Comparison of ENCODE assay signal across 11 mouse cellular contexts in genomic region chr6:84892926-84893772, GRCm38 (mm10).
A peak's percentile ranks its signal among the peaks of the same experiment; 100 is the strongest.
DNase-seq lines count a peak whose midpoint lies in the region; ATAC-seq and TF ChIP-seq lines count a peak whose summit lies in the region.
"Had no signal": no experiment of that assay in that cellular context is flagged by ENCODE, and none has a peak within 500 bp of the region (broad histone marks: within the 10 kb centered on the region; RNA-seq: fewer than 3 reads in every experiment).

No protein-coding gene starts in this region.

- H3K4me3 ChIP-seq in heart, embryonic 15.5 days, result no peak overlapping the region
- no peak overlapping the region for H3K4me3 ChIP-seq in heart, adult 2 months
- H3K4me3 ChIP-seq in megakaryocyte, embryonic 14.5 days (replicated peaks), result peak overlapping the region; percentile 46
- H3K4me3 ChIP-seq in embryonic facial prominence, embryonic 12.5 days, result no peak overlapping the region
- H3K4me3 ChIP-seq: hindbrain, embryonic 15.5 days had no signal

- H3K36me3 ChIP-seq in heart, embryonic 15.5 days, result no peaks in the 10 kb centered on the region
- peaks cover 4% of the 10 kb centered on the region; the same call in 1 of the 2 replicates for H3K36me3 ChIP-seq in heart, adult 2 months (ENCODE audit: control insufficient read depth, insufficient read depth, low read length)
- no peaks in the 10 kb centered on the region for H3K36me3 ChIP-seq in megakaryocyte, embryonic 14.5 days (replicated peaks; ENCODE audit: low read length)
- H3K36me3 ChIP-seq in embryonic facial prominence, embryonic 12.5 days, result no peaks in the 10 kb centered on the region
- H3K36me3 ChIP-seq: hindbrain, embryonic 15.5 days had no signal

- H3K79me2 ChIP-seq in heart, adult 2 months (replicated peaks; ENCODE audit: control insufficient read depth, insufficient read depth, low read length), result no peaks in the 10 kb centered on the region

- no peak overlapping the region for H3K9ac ChIP-seq in heart, embryonic 15.5 days
- H3K9ac ChIP-seq in heart, adult 2 months (ENCODE audit: low read depth, low read length), result no peak overlapping the region
- no peak overlapping the region for H3K9ac ChIP-seq in embryonic facial prominence, embryonic 12.5 days
- H3K9ac ChIP-seq: hindbrain, embryonic 15.5 days had no signal

- peaks cover 9% of the 10 kb centered on the region for H3K4me1 ChIP-seq in heart, embryonic 15.5 days (replicated peaks)
- H3K4me1 ChIP-seq in heart, adult 2 months (ENCODE audit: control insufficient read depth, insufficient read depth, low read length), result peaks cover 4% of the 10 kb centered on the region
- H3K4me1 ChIP-seq in megakaryocyte, embryonic 14.5 days, result peaks cover 26% of the 10 kb centered on the region
- peaks cover 6% of the 10 kb centered on the region for H3K4me1 ChIP-seq in embryonic facial prominence, embryonic 12.5 days

- no peak for ATAC-seq in heart, embryonic 15.5 days (replicated peaks; ENCODE audit: insufficient number of reproducible peaks, insufficient read depth, low FRiP score, low read depth)
- no peak for ATAC-seq in megakaryocyte, adult 5-6 weeks (ENCODE audit: poor library complexity, severe bottlenecking)
- no peak for ATAC-seq in embryonic facial prominence, embryonic 12.5 days (ENCODE audit: insufficient number of reproducible peaks, insufficient read depth, low FRiP score, low TSS enrichment)

- no peak overlapping the region for H3K4me2 ChIP-seq in heart, embryonic 15.5 days
- no peak overlapping the region for H3K4me2 ChIP-seq in embryonic facial prominence, embryonic 12.5 days (replicated peaks)
- H3K4me2 ChIP-seq: hindbrain, embryonic 15.5 days had no signal

- no peak for DNase-seq in heart, adult 2 months
- peak; percentile 23 for DNase-seq in telencephalon, adult 2 months (ENCODE audit: low read depth, low spot score)
- no peak for DNase-seq in urinary bladder, postnatal 36 days (ENCODE audit: low spot score in 2 of 2)
- DNase-seq in thymus, postnatal 14 days, result no peak
- DNase-seq: cerebellum, postnatal 10 days; right cerebral cortex, postnatal 14 days had no signal

- WGBS in heart, embryonic 15.5 days, result 11% methylated on average over 5 of the region's 5 CpGs
- WGBS in heart, adult 2 months, result 21% methylated on average over 5 of the region's 5 CpGs
- WGBS in embryonic facial prominence, embryonic 12.5 days, result 26% methylated on average over 5 of the region's 5 CpGs

- no peaks in the 10 kb centered on the region for H3K27me3 ChIP-seq in heart, embryonic 15.5 days
- H3K27me3 ChIP-seq in heart, adult 2 months (ENCODE audit: control insufficient read depth, insufficient read depth, low read length), result no peaks in the 10 kb centered on the region
- H3K27me3 ChIP-seq in megakaryocyte, embryonic 14.5 days (replicated peaks), result no peaks in the 10 kb centered on the region
- no peaks in the 10 kb centered on the region for H3K27me3 ChIP-seq in embryonic facial prominence, embryonic 12.5 days
- H3K27me3 ChIP-seq: hindbrain, embryonic 15.5 days had no signal

- TF ChIP-seq EP300 in heart, adult 2 months (IDR thresholded peaks at IDR 0.05; ENCODE audit: insufficient read depth, low read depth, low read length), result no peak

- TF ChIP-seq CTCF in heart, adult 2 months (IDR thresholded peaks at IDR 0.05), result no peak

- H3K9me3 ChIP-seq in heart, embryonic 15.5 days (replicated peaks), result no peaks in the 10 kb centered on the region
- no peaks in the 10 kb centered on the region for H3K9me3 ChIP-seq in megakaryocyte, embryonic 14.5 days
- H3K9me3 ChIP-seq in embryonic facial prominence, embryonic 12.5 days, result no peaks in the 10 kb centered on the region
- H3K9me3 ChIP-seq: hindbrain, embryonic 15.5 days had no signal

- H3K27ac ChIP-seq in heart, embryonic 15.5 days, result 0 out of 2 replicates have a peak overlapping the region, but pooled peaks have one; percentile 12
- H3K27ac ChIP-seq in heart, adult 2 months, result no peak overlapping the region
- H3K27ac ChIP-seq in embryonic facial prominence, embryonic 12.5 days, result 0 out of 2 replicates have a peak overlapping the region, but pooled peaks have one; percentile 8
- H3K27ac ChIP-seq: hindbrain, embryonic 15.5 days had no signal

- intact Hi-C loops in heart, adult 2 months (cut with DNase I), result no loop called here

- TF ChIP-seq POLR2A in heart, adult 2 months (IDR thresholded peaks at IDR 0.05; ENCODE audit: insufficient read depth, low read depth, low read length), result no peak
